Mouse (Mus musculus) testis, adult 10 weeks (tissue): ENCODE results near the gene Gm1604a. TPM values are rescaled to one million over a fixed set of nuclear protein-coding genes. Genes with fewer than 3 reads are reported as not detected.

ENCODE experiments used
- polyA plus RNA-seq: library from polyadenylated mRNA; stranded (reverse); fragments of 350-450 nt; fragmentation: Illumina TruSeq; extraction: RNeasy Lipid Tissue Mini Kit (QIAGEN cat#74804); gene quantifications from one replicate; pipeline ENCODE4 v1.2.3, GENCODE M21; 2014; ENCODE audit warnings: low read depth, low replicate concordance

Gm1604a gene
- not detected for polyA plus RNA-seq

DNA sequence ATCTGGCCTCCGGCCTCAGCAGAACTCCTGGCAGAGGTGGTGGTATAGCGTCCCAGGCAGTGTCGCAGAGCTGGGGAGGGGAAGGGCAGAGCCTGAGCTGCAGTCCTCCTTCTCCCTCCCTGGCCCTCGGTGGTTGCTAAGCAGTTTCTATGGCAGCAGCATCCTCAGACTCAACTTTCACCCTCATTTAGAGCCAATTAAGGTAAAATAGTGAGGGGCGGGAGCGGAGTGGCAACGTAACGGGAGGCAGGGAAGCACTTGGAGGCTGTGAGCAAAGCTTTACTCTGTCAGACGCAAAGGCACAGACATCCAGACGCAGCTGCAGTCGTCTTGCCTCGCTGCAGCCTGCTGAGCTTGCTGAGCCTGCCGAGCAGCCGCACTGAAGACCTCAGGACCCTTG lies at the start of gene Gm1604a:
Gene Gm1604a (plus strand): TSS at position 312 of the 400 bp plus-strand sequence.

GRCm38 (mm10) chr17:6978287-6979248 lies 46.8 kb upstream of the Gm1604a start, which contains the start of gene Gm49721:
TSS of gene Gm49721 (plus strand) at chr17:6978904.

Other genes with a start within 250 kb of the Gm1604a start
- gene Ezr, start 242.8 kb upstream of the Gm1604a start, polyA plus RNA-seq = 4.2 TPM
- gene Rsph3b, start 76.9 kb upstream of the Gm1604a start, polyA plus RNA-seq = 127 TPM
- gene Tagap1, start 64.4 kb upstream of the Gm1604a start, polyA plus RNA-seq = 51.2 TPM
- gene Rnaset2b, start 54.9 kb upstream of the Gm1604a start, polyA plus RNA-seq = 97.8 TPM
- 0.07 TPM for gene Gm49721, start 46.7 kb upstream of the Gm1604a start, polyA plus RNA-seq
- 4.7 TPM for gene Rps6ka2, start 144.5 kb downstream of the Gm1604a start, polyA plus RNA-seq